Comparison of ENCODE assay signal across 19 mouse cellular contexts in the genomic region with DNA sequence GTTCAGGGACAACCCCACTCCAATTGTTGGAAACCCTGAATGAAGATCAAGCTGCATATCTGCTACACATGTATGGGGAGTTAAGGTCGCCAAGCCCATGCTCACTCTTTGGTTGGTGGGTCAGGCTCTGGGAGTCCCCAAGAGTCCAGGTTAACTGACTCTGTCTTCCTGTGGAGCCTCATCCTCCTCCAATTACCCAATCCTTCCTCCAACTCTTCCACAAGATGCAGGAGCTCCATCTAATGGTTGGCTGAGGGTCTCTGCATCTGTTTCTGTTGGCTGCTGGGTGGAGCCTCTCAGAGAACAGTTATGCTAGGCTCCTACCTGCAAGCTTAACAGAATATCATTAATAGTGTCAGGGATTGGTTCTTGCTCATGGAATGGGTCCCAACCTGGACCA. TPM values are rescaled to one million over a fixed set of nuclear protein-coding genes. Genes with fewer than 3 reads are reported as not detected.
DNase-seq lines count a peak whose midpoint lies in the region; ATAC-seq and TF ChIP-seq lines count a peak whose summit lies in the region.
"Had no signal": no experiment of that assay in that cellular context is flagged by ENCODE, and none has a peak within 500 bp of the region (broad histone marks: within the 10 kb centered on the region; RNA-seq: fewer than 3 reads in every experiment).

No protein-coding gene starts in this region.

- H3K36me3 ChIP-seq in kidney, postnatal 0 days (ENCODE audit: insufficient read depth, low read length): no peaks in the 10 kb centered on the region
- H3K36me3 ChIP-seq in ES-E14 (ENCODE audit: control insufficient read depth, insufficient read depth, low read length, poor library complexity, severe bottlenecking): no peaks in the 10 kb centered on the region
- H3K36me3 ChIP-seq in midbrain, embryonic 11.5 days (ENCODE audit: control insufficient read depth, insufficient read depth, low read length): no peaks in the 10 kb centered on the region
- H3K36me3 ChIP-seq: forebrain, embryonic 10.5 days; hindbrain, embryonic 10.5 days; lung, embryonic 15.5 days; midbrain, embryonic 13.5 days had no signal

- no peaks in the 10 kb centered on the region for H3K27me3 ChIP-seq in kidney, postnatal 0 days (ENCODE audit: insufficient read depth, low read length)
- no peaks in the 10 kb centered on the region for H3K27me3 ChIP-seq in midbrain, embryonic 11.5 days (ENCODE audit: control insufficient read depth, insufficient read depth, low read length)
- H3K27me3 ChIP-seq: lung, embryonic 15.5 days; midbrain, embryonic 13.5 days had no signal

- H3K4me1 ChIP-seq in kidney, postnatal 0 days (replicated peaks; ENCODE audit: insufficient read depth, low read length): no peaks in the 10 kb centered on the region
- peaks cover 0 to 3% of the 10 kb centered on the region in 2 experiments; a peak in 1 of 4 replicates for H3K4me1 ChIP-seq in ES-E14 (ENCODE audit: control insufficient read depth in 2 of 2, insufficient read depth in 2 of 2, low read length in 2 of 2, poor library complexity in 1 of 2)
- H3K4me1 ChIP-seq in midbrain, embryonic 11.5 days (ENCODE audit: control insufficient read depth, insufficient read depth, low read length): no peaks in the 10 kb centered on the region
- H3K4me1 ChIP-seq: hindbrain, embryonic 10.5 days; lung, embryonic 15.5 days had no signal

- in situ Hi-C loops in ES-E14 (cut with MboI; ENCODE audit: low sequenced_read_pairs in 2 of 2, unreplicated experiment in 2 of 2): no loop called here

- no peak overlapping the region for H3K4me3 ChIP-seq in kidney, postnatal 0 days (replicated peaks; ENCODE audit: low read depth, low read length)
- no peak overlapping the region for H3K4me3 ChIP-seq in ES-E14 (ENCODE audit: insufficient read depth in 1 of 2, low read depth in 1 of 2, low read length in 2 of 2, poor library complexity in 1 of 2, severe bottlenecking in 1 of 2)
- no peak overlapping the region for H3K4me3 ChIP-seq in midbrain, embryonic 11.5 days (ENCODE audit: low read depth, low read length)
- H3K4me3 ChIP-seq: forebrain, embryonic 10.5 days; hindbrain, embryonic 10.5 days; lung, embryonic 15.5 days; midbrain, embryonic 13.5 days had no signal

- ATAC-seq in kidney, postnatal 0 days (replicated peaks; ENCODE audit: low FRiP score, low read depth): no peak
- ATAC-seq in midbrain, embryonic 11.5 days (ENCODE audit: low FRiP score): no peak
- no peak for ATAC-seq in megakaryocyte progenitor cell, adult 5-6 weeks (replicated peaks; ENCODE audit: poor library complexity)
- ATAC-seq: activated CD4-positive, CD25-positive, alpha-beta regulatory T cell, adult 4 months; midbrain, embryonic 13.5 days had no signal

- no peak overlapping the region for H3K4me2 ChIP-seq in kidney, postnatal 0 days (ENCODE audit: low read length)
- no peak overlapping the region for H3K4me2 ChIP-seq in midbrain, embryonic 11.5 days
- H3K4me2 ChIP-seq: lung, embryonic 15.5 days; midbrain, embryonic 13.5 days had no signal

- peak; percentile 37 for DNase-seq in cerebellum, adult 11-12 months
- no peak for DNase-seq in cerebellum, postnatal 14 days
- DNase-seq in kidney, postnatal 0 days (ENCODE audit: low spot score): no peak
- no peak for DNase-seq in kidney, adult 9 months
- DNase-seq in 3T3-L1 (ENCODE audit: low read depth, low spot score): peak; percentile 3
- DNase-seq in ES-E14 (ENCODE audit: low read depth, low spot score): peak; percentile 34
- no peak for DNase-seq in midbrain, embryonic 11.5 days (ENCODE audit: low spot score, missing footprints)
- DNase-seq: adrenal gland, postnatal 14 days; B cell, adult 2 months; gastrocnemius, postnatal 36 days; kidney, postnatal 14 days had no signal

- TF ChIP-seq CTCF in kidney, postnatal 0 days (IDR thresholded peaks at IDR 0.05; ENCODE audit: low read depth): peak; percentile 19; the same call in 1 of the 2 replicates

- H3K9ac ChIP-seq in kidney, postnatal 0 days (ENCODE audit: low read depth, low read length): no peak overlapping the region
- H3K9ac ChIP-seq in ES-E14 (ENCODE audit: insufficient read depth, low read depth, low read length, poor library complexity, severe bottlenecking): no peak overlapping the region
- H3K9ac ChIP-seq in midbrain, embryonic 11.5 days (ENCODE audit: low read length): no peak overlapping the region
- H3K9ac ChIP-seq: lung, embryonic 15.5 days; midbrain, embryonic 13.5 days had no signal

- H3K27ac ChIP-seq in kidney, postnatal 0 days: no peak overlapping the region
- no peak overlapping the region for H3K27ac ChIP-seq in ES-E14 (ENCODE audit: insufficient read depth, low read depth, low read length, poor library complexity, severe bottlenecking)
- H3K27ac ChIP-seq in midbrain, embryonic 11.5 days (ENCODE audit: low read depth, low read length): no peak overlapping the region
- H3K27ac ChIP-seq: forebrain, embryonic 10.5 days; hindbrain, embryonic 10.5 days; lung, embryonic 15.5 days; macrophage; midbrain, embryonic 13.5 days; stomach, postnatal 0 days had no signal

- H3K9me3 ChIP-seq in kidney, postnatal 0 days (replicated peaks; ENCODE audit: low read length): no peaks in the 10 kb centered on the region
- no peaks in the 10 kb centered on the region for H3K9me3 ChIP-seq in ES-E14 (ENCODE audit: control insufficient read depth, insufficient read depth, low read depth, low read length)
- H3K9me3 ChIP-seq in midbrain, embryonic 11.5 days (ENCODE audit: control insufficient read depth, low read length): no peaks in the 10 kb centered on the region
- H3K9me3 ChIP-seq: lung, embryonic 15.5 days had no signal

- WGBS in kidney, postnatal 0 days: 38% methylated on average over 1 of the region's 1 CpGs
- WGBS in midbrain, embryonic 11.5 days: 52% methylated on average over 1 of the region's 1 CpGs

TF ChIP-seq in ES-E14, 5 proteins besides CTCF, POLR2A, EP300 and RAD21:
- TF ChIP-seq ZNF384 (IDR thresholded peaks at IDR 0.05; ENCODE audit: low read depth, low read length): no peak
- no peak for TF ChIP-seq CHD2 (IDR thresholded peaks at IDR 0.05; ENCODE audit: low read depth, low read length)
- TF ChIP-seq ZC3H11A (IDR thresholded peaks at IDR 0.05; ENCODE audit: borderline replicate concordance, low read depth, low read length): 0 out of 2 replicates have a peak, but pooled peaks have one; percentile 17
TF ChIP-seq in ES-E14: peak in this region for 1.

RNA-seq across cellular contexts. Expression of a gene that starts 2.7 kb away (rescaled TPM):
- 12.3 and 12.4 TPM in 2 replicates for polyA plus RNA-seq in kidney, postnatal 0 days (2015; fragmentation: Nextera tagmentation; extraction: Ambion mirVana)
- 9.0 and 9.5 TPM in 2 replicates for total RNA-seq in ES-E14 (2012; rRNA removed)
- 6.3 and 8.1 TPM in 2 replicates for polyA plus RNA-seq in midbrain, embryonic 11.5 days (2014; fragmentation: Nextera tagmentation; extraction: Ambion mirVana)
- total RNA-seq in megakaryocyte progenitor cell, adult 5-6 weeks (2015): 13.3 and 14.8 TPM in 2 replicates
- total RNA-seq in megakaryocyte progenitor cell, adult 5-6 weeks (2017): 9.2 and 15.0 TPM in 2 replicates

RNA-seq across cellular contexts. Expression of a gene that starts 3.2 kb away (rescaled TPM):
- polyA plus RNA-seq in kidney, postnatal 0 days (2015; fragmentation: Nextera tagmentation; extraction: Ambion mirVana): not detected in 2 replicates
- 0.04 and 0.16 TPM in 2 replicates for total RNA-seq in ES-E14 (2012; rRNA removed)
- polyA plus RNA-seq in midbrain, embryonic 11.5 days (2014; fragmentation: Nextera tagmentation; extraction: Ambion mirVana): 0.04 and 0.12 TPM in 2 replicates
- total RNA-seq in megakaryocyte progenitor cell, adult 5-6 weeks (2015): not detected in 2 replicates
- not detected in 2 replicates for total RNA-seq in megakaryocyte progenitor cell, adult 5-6 weeks (2017)
- total RNA-seq: adrenal gland, postnatal 14 days; gastrocnemius, postnatal 36 days had no signal
- polyA plus RNA-seq: activated CD4-positive, CD25-positive, alpha-beta regulatory T cell, adult 4 months; forebrain, embryonic 10.5 days; lung, embryonic 15.5 days; stomach, postnatal 0 days had no signal

RNA-seq across cellular contexts. Expression of a gene that starts 53.9 kb away (rescaled TPM):
- polyA plus RNA-seq in kidney, postnatal 0 days (2015; fragmentation: Nextera tagmentation; extraction: Ambion mirVana): 0.12 and 0.17 TPM in 2 replicates
- not detected in 2 replicates for total RNA-seq in ES-E14 (2012; rRNA removed)
- 0.22 and 0.26 TPM in 2 replicates for polyA plus RNA-seq in midbrain, embryonic 11.5 days (2014; fragmentation: Nextera tagmentation; extraction: Ambion mirVana)
- 0.10 TPM in 1 of 2 replicates, not detected in the other for total RNA-seq in megakaryocyte progenitor cell, adult 5-6 weeks (2015)
- total RNA-seq in megakaryocyte progenitor cell, adult 5-6 weeks (2017): 0.14 TPM in 1 of 2 replicates, not detected in the other

Comparison
In these comparisons a context has a peak if more than half of its experiments do, and no peak if none do; other contexts are left out.
1. DNase-seq: peak in cerebellum, adult 11-12 months (single experiment), 3T3-L1 (single experiment) and ES-E14 (single experiment); none in cerebellum, postnatal 14 days (0 of 2), kidney, postnatal 0 days (single experiment), kidney, adult 9 months (single experiment) and midbrain, embryonic 11.5 days (single experiment).